Mouse (Mus musculus): Measurements from ENCODE around the gene Tlr13. TPM values are rescaled to one million over a fixed set of nuclear protein-coding genes. Genes with fewer than 3 reads are reported as not detected.

Tlr13 gene
- polyA plus RNA-seq, 1 experiment from 2014 or later = 0.34 TPM

- H3K4me3 ChIP-seq = no peak overlapping the region
- no peaks in the 10 kb centered on the region for H3K4me1 ChIP-seq (replicated peaks)
- no peak for ATAC-seq (ENCODE audit: low FRiP score)
- H3K9ac ChIP-seq = no peak overlapping the region
- no peak overlapping the region for H3K4me2 ChIP-seq
- no peaks in the 10 kb centered on the region for H3K36me3 ChIP-seq
- no peak overlapping the region for H3K27ac ChIP-seq
- no peaks in the 10 kb centered on the region for H3K9me3 ChIP-seq
- H3K27me3 ChIP-seq = 0 out of 2 replicates have a peak, but pooled peaks cover 5% of the 10 kb centered on the region
These were observed 11.2 kb downstream of the Tlr13 start for GRCm38 (mm10) chrX:106154180-106154586.

- Histone ChIP-seq H3K4me3 (no peak overlapping the region), H3K9me3 (no peaks in the 10 kb centered on the region)
- WGBS = 80% methylated on average over 4 of the region's 4 CpGs
These were observed 12.9 kb downstream of the Tlr13 start for GRCm38 (mm10) chrX:106155892-106156291.

GRCm38 (mm10) chrX:106163995-106164394 is 21.0 kb downstream of the Tlr13 start:
- 65% methylated on average over 5 of the region's 5 CpGs for whole genome bisulfite sequencing
- H3K9me3 ChIP-seq = no peaks in the 10 kb centered on the region
- H3K27ac ChIP-seq = no peak overlapping the region
- H3K9ac ChIP-seq = no peak overlapping the region
- ATAC-seq (ENCODE audit: low FRiP score) = no peak
- no peaks in the 10 kb centered on the region for H3K36me3 ChIP-seq
- H3K4me1 ChIP-seq (replicated peaks) = no peaks in the 10 kb centered on the region
- no peaks in the 10 kb centered on the region for H3K27me3 ChIP-seq
- H3K4me3 ChIP-seq = no peak overlapping the region
- no peak overlapping the region for H3K4me2 ChIP-seq

More at GRCm38 (mm10) chrX:106155892-106156291, 12.9 kb downstream of the Tlr13 start:
- no peak for ATAC-seq (ENCODE audit: low FRiP score)
- no peak overlapping the region for H3K9ac ChIP-seq
- H3K36me3 ChIP-seq = no peaks in the 10 kb centered on the region
- no peak overlapping the region for H3K4me2 ChIP-seq
- H3K4me1 ChIP-seq (replicated peaks) = no peaks in the 10 kb centered on the region
- 0 out of 2 replicates have a peak, but pooled peaks cover 5% of the 10 kb centered on the region for H3K27me3 ChIP-seq
- no peak overlapping the region for H3K27ac ChIP-seq

- Histone ChIP-seq H3K9ac (no peak overlapping the region), H3K9me3 (no peaks in the 10 kb centered on the region), H3K4me2 (no peak overlapping the region), H3K4me3 (no peak overlapping the region), H3K4me1 (replicated peaks) (no peaks in the 10 kb centered on the region), H3K27ac (no peak overlapping the region), H3K27me3 (no peaks in the 10 kb centered on the region), H3K36me3 (no peaks in the 10 kb centered on the region)
- no peak for ATAC-seq (ENCODE audit: low FRiP score)
- WGBS = 77% methylated on average over 5 of the region's 5 CpGs
These were observed 21.6 kb downstream of the Tlr13 start for GRCm38 (mm10) chrX:106164555-106164954.

GRCm38 (mm10) chrX:106165089-106165488 is 22.1 kb downstream of the Tlr13 start:
- Histone ChIP-seq H3K9ac (no peak overlapping the region), H3K27ac (no peak overlapping the region), H3K36me3 (no peaks in the 10 kb centered on the region), H3K4me2 (no peak overlapping the region), H3K27me3 (no peaks in the 10 kb centered on the region), H3K4me3 (no peak overlapping the region), H3K4me1 (replicated peaks) (no peaks in the 10 kb centered on the region), H3K9me3 (no peaks in the 10 kb centered on the region)
- 81% methylated on average over 1 of the region's 1 CpGs for WGBS
- no peak for ATAC-seq (ENCODE audit: low FRiP score)

GRCm38 (mm10) chrX:106171106-106171852 is 28.3 kb downstream of the Tlr13 start:
- Histone ChIP-seq H3K27me3 (no peaks in the 10 kb centered on the region), H3K9me3 (no peaks in the 10 kb centered on the region), H3K36me3 (no peaks in the 10 kb centered on the region), H3K27ac (no peak overlapping the region), H3K4me3 (peak overlapping the region; percentile 29), H3K4me2 (peak overlapping the region; percentile 45), H3K4me1 (replicated peaks) (no peaks in the 10 kb centered on the region), H3K9ac (peak overlapping the region; percentile 24; the same call in 1 of the 2 replicates)
- 31% methylated on average over 18 of the region's 18 CpGs for WGBS
- ATAC-seq (ENCODE audit: low FRiP score) = peak; percentile 92

GRCm38 (mm10) chrX:106171853-106172154 is 28.8 kb downstream of the Tlr13 start:
- H3K36me3 ChIP-seq = no peaks in the 10 kb centered on the region
- WGBS = 51% methylated on average over 5 of the region's 6 CpGs
- peak overlapping the region; percentile 45 for H3K4me2 ChIP-seq
- H3K4me3 ChIP-seq = peak overlapping the region; percentile 29; the same call in 1 of the 2 replicates
- H3K27ac ChIP-seq = no peak overlapping the region
- H3K27me3 ChIP-seq = no peaks in the 10 kb centered on the region
- ATAC-seq (ENCODE audit: low FRiP score) = peak; percentile 67
- H3K9me3 ChIP-seq = no peaks in the 10 kb centered on the region
- H3K9ac ChIP-seq = no peak overlapping the region
- H3K4me1 ChIP-seq (replicated peaks) = no peaks in the 10 kb centered on the region

- no peaks in the 10 kb centered on the region for H3K4me1 ChIP-seq (replicated peaks)
These were observed 33.3 kb downstream of the Tlr13 start for GRCm38 (mm10) chrX:106176331-106176730.

GRCm38 (mm10) chrX:106184279-106184678 is 41.3 kb downstream of the Tlr13 start:
- H3K4me1 ChIP-seq (replicated peaks) = peaks cover 20% of the 10 kb centered on the region
- WGBS = 28% methylated on average over 4 of the region's 4 CpGs
- no peaks in the 10 kb centered on the region for H3K9me3 ChIP-seq
- no peak overlapping the region for H3K4me3 ChIP-seq
- no peak overlapping the region for H3K27ac ChIP-seq
- no peak overlapping the region for H3K9ac ChIP-seq
- no peak for ATAC-seq (ENCODE audit: low FRiP score)
- H3K4me2 ChIP-seq = no peak overlapping the region
- no peaks in the 10 kb centered on the region for H3K27me3 ChIP-seq
- no peaks in the 10 kb centered on the region for H3K36me3 ChIP-seq

More at GRCm38 (mm10) chrX:106176331-106176730, 33.3 kb downstream of the Tlr13 start:
- Histone ChIP-seq H3K4me2 (no peak overlapping the region), H3K27ac (no peak overlapping the region), H3K4me3 (no peak overlapping the region), H3K36me3 (no peaks in the 10 kb centered on the region), H3K9me3 (no peaks in the 10 kb centered on the region), H3K9ac (no peak overlapping the region), H3K27me3 (no peaks in the 10 kb centered on the region)
- 56% methylated on average over 9 of the region's 9 CpGs for WGBS
- ATAC-seq (ENCODE audit: low FRiP score) = no peak

GRCm38 (mm10) chrX:106185706-106186105 is 42.7 kb downstream of the Tlr13 start:
- no peaks in the 10 kb centered on the region for H3K36me3 ChIP-seq
- H3K27ac ChIP-seq = peak overlapping the region; percentile 88
- ATAC-seq (ENCODE audit: low FRiP score) = no peak
- H3K9me3 ChIP-seq = no peaks in the 10 kb centered on the region
- H3K27me3 ChIP-seq = no peaks in the 10 kb centered on the region
- H3K4me2 ChIP-seq = 0 out of 2 replicates have a peak overlapping the region, but pooled peaks have one; percentile 45
- 21% methylated on average over 5 of the region's 5 CpGs for WGBS
- H3K4me3 ChIP-seq = no peak overlapping the region
- peaks cover 31% of the 10 kb centered on the region for H3K4me1 ChIP-seq (replicated peaks)
- no peak overlapping the region for H3K9ac ChIP-seq

- 20% methylated on average over 48 of the region's 55 CpGs for WGBS
- Histone ChIP-seq H3K9me3 (no peaks in the 10 kb centered on the region), H3K4me2 (peak within 1 kb of the TSS; percentile 70), H3K27me3 (no peaks in the 10 kb centered on the region), H3K36me3 (no peaks in the 10 kb centered on the region), H3K4me3 (peak within 1 kb of the TSS; percentile 53), H3K4me1 (replicated peaks) (peaks cover 31% of the 10 kb centered on the region), H3K27ac (peak within 1 kb of the TSS; percentile 88), H3K9ac (peak within 1 kb of the TSS; percentile 70)
- peak; percentile 98 for ATAC-seq (ENCODE audit: low FRiP score)
These were observed 44.0 kb downstream of the Tlr13 start, which contains the start of gene Pgk1 for GRCm38 (mm10) chrX:106186713-106187649. Gene Pgk1, plus strand, starts transcription at chrX:106187100.

- Histone ChIP-seq H3K4me2 (peak overlapping the region; percentile 70), H3K4me1 (replicated peaks) (peaks cover 31% of the 10 kb centered on the region), H3K4me3 (peak overlapping the region; percentile 53), H3K9me3 (no peaks in the 10 kb centered on the region), H3K27ac (peak overlapping the region; percentile 76), H3K36me3 (no peaks in the 10 kb centered on the region), H3K27me3 (no peaks in the 10 kb centered on the region), H3K9ac (peak overlapping the region; percentile 70)
- 22% methylated on average over 12 of the region's 12 CpGs for WGBS
- ATAC-seq (ENCODE audit: low FRiP score) = no peak
These were observed 44.7 kb downstream of the Tlr13 start for GRCm38 (mm10) chrX:106187737-106188136.

All from hindbrain, embryonic 13.5 days (tissue).